Mouse (Mus musculus) telencephalon, adult 2 months (tissue): ENCODE measurements around the gene Tox2.
A peak's percentile ranks its signal among the peaks of the same experiment; 100 is the strongest.

Source experiments
- DNase-seq: peaks from one replicate; pipeline ENCODE4 v3.0.0-alpha.2; 2011; ENCODE audit warnings: low read depth, low spot score

The Tox2 gene

GRCm38 (mm10) chr2:163205262-163205647, 2.3 kb downstream of the Tox2 start:
- DNase-seq = no peak

- no peak for DNase-seq
Observed at GRCm38 (mm10) chr2:163205737-163206490, 3.0 kb downstream of the Tox2 start.

GRCm38 (mm10) chr2:163207315-163207714, 4.4 kb downstream of the Tox2 start:
- DNase-seq = no peak

- DNase-seq = peak; percentile 46
Observed at GRCm38 (mm10) chr2:163209139-163209538, 6.2 kb downstream of the Tox2 start.

GRCm38 (mm10) chr2:163213085-163213484, 10.2 kb downstream of the Tox2 start:
- DNase-seq = no peak

GRCm38 (mm10) chr2:163218095-163218494, 15.2 kb downstream of the Tox2 start:
- no peak for DNase-seq

GRCm38 (mm10) chr2:163218571-163218970, 15.6 kb downstream of the Tox2 start:
- DNase-seq = no peak

GRCm38 (mm10) chr2:163219447-163219846, 16.5 kb downstream of the Tox2 start:
- no peak for DNase-seq

- DNase-seq = no peak
Observed at GRCm38 (mm10) chr2:163220706-163221105, 17.8 kb downstream of the Tox2 start.

- DNase-seq = no peak
Observed at GRCm38 (mm10) chr2:163225302-163225701, 22.4 kb downstream of the Tox2 start.

- no peak for DNase-seq
Observed at GRCm38 (mm10) chr2:163229050-163229449, 26.1 kb downstream of the Tox2 start.

GRCm38 (mm10) chr2:163231781-163232534, 29.0 kb downstream of the Tox2 start:
- DNase-seq = no peak

- no peak for DNase-seq
Observed at GRCm38 (mm10) chr2:163233666-163234065, 30.7 kb downstream of the Tox2 start.

GRCm38 (mm10) chr2:163236057-163236456, 33.1 kb downstream of the Tox2 start:
- DNase-seq = no peak

- no peak for DNase-seq
Observed at GRCm38 (mm10) chr2:163237999-163238529, 35.1 kb downstream of the Tox2 start.

GRCm38 (mm10) chr2:163239945-163240344, 37.0 kb downstream of the Tox2 start:
- DNase-seq = no peak

- no peak for DNase-seq
Observed at GRCm38 (mm10) chr2:163241867-163242266, 38.9 kb downstream of the Tox2 start.

GRCm38 (mm10) chr2:163243917-163244852, 41.3 kb downstream of the Tox2 start:
- DNase-seq = peak; percentile 87

GRCm38 (mm10) chr2:163248912-163249311, 46.0 kb downstream of the Tox2 start:
- no peak for DNase-seq

- DNase-seq = no peak
Observed at GRCm38 (mm10) chr2:163252645-163253044, 49.7 kb downstream of the Tox2 start.

GRCm38 (mm10) chr2:163253248-163254099, 50.5 kb downstream of the Tox2 start:
- DNase-seq = no peak
